Comparison of ENCODE assay signal across 8 mouse cellular contexts in genomic region chr2:153943537-153943936, GRCm38 (mm10). TPM values are rescaled to one million over a fixed set of nuclear protein-coding genes. Genes with fewer than 3 reads are reported as not detected.
A peak's percentile ranks its signal among the peaks of the same experiment; 100 is the strongest.
DNase-seq lines count a peak whose midpoint lies in the region; ATAC-seq and TF ChIP-seq lines count a peak whose summit lies in the region.

No protein-coding gene starts in this region.

- no peak overlapping the region for H3K4me3 ChIP-seq in layer of hippocampus, adult 2 months

- TF ChIP-seq CTCF in layer of hippocampus, adult 2 months (conservative IDR thresholded peaks at IDR 0.05), result peak; percentile 93

- no peak overlapping the region for H3K27ac ChIP-seq in layer of hippocampus, adult 2 months

- peak; percentile 6 for DNase-seq in gastrocnemius, adult 18-20 months (ENCODE audit: low spot score)
- DNase-seq in gastrocnemius, adult 8-10 months (ENCODE audit: low spot score in 2 of 2), result no peak
- peak; percentile 62 to 63 for DNase-seq in B cell, adult 2 months
- peak; percentile 54 to 68 for DNase-seq in adrenal gland, postnatal 36 days
- DNase-seq in embryo, embryonic 11.5 days (ENCODE audit: low read depth, low spot score), result peak; percentile 46
- peak; percentile 23 to 76 for DNase-seq in layer of hippocampus, adult 2 months (ENCODE audit: low spot score in 2 of 2)
- peak; percentile 76 for DNase-seq in testis, postnatal 10 days (ENCODE audit: low spot score)

- peak; percentile 48; the same call in 1 of the 2 replicates for ATAC-seq in megakaryocyte-erythroid progenitor cell, adult 5-6 weeks (replicated peaks; ENCODE audit: low FRiP score, low TSS enrichment, poor library complexity, severe bottlenecking)

RNA-seq across cellular contexts. Expression of gene Bpifb4, which starts 5.5 kb away (rescaled TPM):
- not detected for total RNA-seq in gastrocnemius, adult 18-20 months (2021)
- not detected for total RNA-seq in gastrocnemius, adult 8-10 months (2022)
- total RNA-seq in adrenal gland, postnatal 36 days (2021), result not detected
- not detected for total RNA-seq in layer of hippocampus, adult 2 months (2021)
- total RNA-seq in megakaryocyte-erythroid progenitor cell, adult 5-6 weeks (2014; fragmentation: Nextera tagmentation), result not detected in 2 replicates
- total RNA-seq in megakaryocyte-erythroid progenitor cell, adult 5-6 weeks (2017), result not detected in 2 replicates

RNA-seq across cellular contexts. Expression of gene Bpifb3, which starts 25.5 kb away (rescaled TPM):
- not detected for total RNA-seq in gastrocnemius, adult 18-20 months (2021)
- not detected for total RNA-seq in gastrocnemius, adult 8-10 months (2022)
- not detected for total RNA-seq in adrenal gland, postnatal 36 days (2021)
- not detected for total RNA-seq in layer of hippocampus, adult 2 months (2021)
- total RNA-seq in megakaryocyte-erythroid progenitor cell, adult 5-6 weeks (2014; fragmentation: Nextera tagmentation), result not detected in 2 replicates
- not detected in 2 replicates for total RNA-seq in megakaryocyte-erythroid progenitor cell, adult 5-6 weeks (2017)

RNA-seq across cellular contexts. Expression of gene Bpifa6, which starts 31.2 kb away (rescaled TPM):
- total RNA-seq in gastrocnemius, adult 18-20 months (2021), result not detected
- total RNA-seq in gastrocnemius, adult 8-10 months (2022), result under 1 TPM in 1 of 4 experiments, not detected in 3; 0.19 TPM
- not detected for total RNA-seq in adrenal gland, postnatal 36 days (2021)
- not detected for total RNA-seq in layer of hippocampus, adult 2 months (2021)
- not detected in 2 replicates for total RNA-seq in megakaryocyte-erythroid progenitor cell, adult 5-6 weeks (2014; fragmentation: Nextera tagmentation)
- not detected in 2 replicates for total RNA-seq in megakaryocyte-erythroid progenitor cell, adult 5-6 weeks (2017)

RNA-seq across cellular contexts. Expression of gene Bpifb6, which starts 43.3 kb away (rescaled TPM):
- total RNA-seq in gastrocnemius, adult 18-20 months (2021), result not detected
- total RNA-seq in gastrocnemius, adult 8-10 months (2022), result not detected
- total RNA-seq in adrenal gland, postnatal 36 days (2021), result 1 to 10 TPM in 1 of 2 experiments, under 1 TPM in 1; 0.60 to 6.6 TPM
- not detected for total RNA-seq in layer of hippocampus, adult 2 months (2021)
- total RNA-seq in megakaryocyte-erythroid progenitor cell, adult 5-6 weeks (2014; fragmentation: Nextera tagmentation), result not detected in 2 replicates
- total RNA-seq in megakaryocyte-erythroid progenitor cell, adult 5-6 weeks (2017), result not detected in 2 replicates

Comparison
In these comparisons a context has a peak if more than half of its experiments do, and no peak if none do; other contexts are left out.
1. DNase-seq: peak in gastrocnemius, adult 18-20 months (single experiment), B cell, adult 2 months (2 of 2), adrenal gland, postnatal 36 days (2 of 2), embryo, embryonic 11.5 days (single experiment), layer of hippocampus, adult 2 months (2 of 2) and testis, postnatal 10 days (single experiment); none in gastrocnemius, adult 8-10 months (0 of 2).